Mouse (Mus musculus) left cerebral cortex, postnatal 25 days (tissue): ENCODE data around the gene Tmco4. TPM values are rescaled to one million over a fixed set of nuclear protein-coding genes. Genes with fewer than 3 reads are reported as not detected.

Source experiments
- DNase-seq, 2 experiments: peaks; one replicate each; pipeline ENCODE4 v3.0.0; 2022; ENCODE audit warnings: low spot score in 2 of 2, mixed read lengths in 1 of 2
- intact Hi-C: fragments of 180-260 bp; cut with DNase I; formaldehyde crosslinking; loops from one replicate; pipeline ENCODE4 v1.15.1; 2025
- total RNA-seq, 2 experiments: library from RNA; stranded (reverse); gene quantifications; 2 replicates each; pipeline ENCODE4 v1.2.3; 2021

The Tmco4 gene
- total RNA-seq, 2 experiments from 2014 or later: 2.2 to 3.7 TPM

DNA sequence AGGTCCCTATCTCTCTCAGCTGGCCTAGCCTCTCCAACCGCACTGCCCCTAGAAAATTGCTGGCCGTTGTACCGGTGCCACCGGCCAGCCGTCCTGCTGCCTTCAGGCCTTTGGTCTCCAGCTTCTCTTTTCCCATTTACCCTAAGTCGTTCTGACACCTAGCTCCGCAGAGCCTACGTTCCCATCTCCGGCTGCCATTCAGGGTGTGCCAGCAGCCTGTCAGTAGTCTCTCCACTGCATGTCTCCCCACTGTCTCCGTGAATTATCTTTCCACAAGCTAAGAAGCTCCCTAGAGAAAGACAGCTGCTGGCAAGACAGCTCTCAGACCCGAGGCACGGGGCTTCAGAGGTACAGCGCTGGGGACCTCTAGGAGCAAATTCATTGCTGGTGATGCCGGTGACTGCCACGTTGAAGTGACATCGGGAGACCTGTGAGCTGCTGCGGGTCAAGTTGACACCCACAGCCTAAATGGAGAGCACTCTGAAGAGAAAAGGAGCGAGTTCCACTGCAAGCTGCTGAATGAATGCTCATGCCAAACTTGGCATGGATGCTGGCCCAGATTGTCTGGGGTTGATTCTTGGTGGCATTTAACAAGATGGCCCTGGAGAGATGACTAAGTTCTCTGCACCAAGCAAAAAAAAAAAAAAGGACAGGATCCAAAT, 108.7 kb downstream of the Tmco4 start:
- peak in 1 of 2 experiments; percentile 68 for DNase-seq
- intact Hi-C loops: no loop called here

DNA sequence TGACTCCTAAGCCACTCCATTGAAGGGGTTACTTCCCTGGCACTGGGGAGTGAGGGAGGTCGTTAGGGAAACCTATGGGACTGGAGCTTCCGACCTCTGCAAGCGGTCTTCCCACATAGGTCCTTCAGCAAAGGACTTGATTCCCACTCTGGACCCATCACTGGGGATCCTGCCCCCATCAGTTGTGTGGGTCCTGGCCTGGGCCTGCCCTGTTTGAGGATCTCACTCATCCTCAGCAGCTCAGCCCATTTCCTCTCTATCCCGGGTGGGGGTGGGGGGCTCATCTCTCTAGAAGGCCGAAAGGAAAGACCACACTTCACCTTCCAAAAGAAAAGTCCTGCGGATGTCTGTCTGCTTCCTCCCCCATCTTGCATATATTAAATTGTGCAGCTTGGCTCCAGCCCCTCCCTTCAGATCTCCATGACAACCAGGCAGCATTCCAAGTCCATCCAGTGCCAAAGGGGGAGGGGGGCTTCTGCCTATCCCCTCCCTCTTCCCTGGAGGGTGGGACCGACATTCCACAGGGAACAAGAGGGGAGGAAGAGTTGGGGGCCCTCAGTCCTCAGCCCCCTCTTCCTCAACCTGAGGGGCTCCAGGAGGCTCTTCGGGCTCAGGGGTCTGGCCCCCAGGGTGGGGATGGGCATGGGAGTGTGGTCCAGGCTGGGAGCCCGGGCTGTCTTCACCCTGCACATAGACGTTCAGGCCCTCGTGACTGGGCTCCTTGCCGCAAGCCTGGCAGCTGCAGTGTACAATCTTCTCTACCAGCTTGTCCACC, 110.3 kb downstream of the Tmco4 start:
- intact Hi-C loops: no loop called here
- no peak for DNase-seq

DNA sequence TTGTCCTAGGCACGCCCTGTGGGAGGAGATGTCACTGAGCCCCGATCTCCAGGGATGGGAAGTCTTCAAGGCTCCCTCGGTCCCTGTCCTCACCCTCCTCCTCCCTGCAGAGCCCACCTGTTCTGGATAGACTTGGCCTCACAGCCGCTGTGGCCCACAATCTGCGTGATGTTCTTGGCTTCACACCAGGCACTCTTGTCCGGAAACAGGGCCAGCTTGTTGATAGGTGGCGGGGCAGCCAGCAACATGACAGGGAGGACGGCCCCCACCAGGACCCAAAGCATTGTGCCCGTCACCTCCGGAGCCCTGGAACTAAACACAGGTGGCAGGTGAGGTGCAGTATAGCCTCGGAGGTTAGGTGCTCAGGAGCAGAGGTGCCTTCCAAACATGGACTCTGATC, 112.6 kb downstream of the Tmco4 start:
- no peak for DNase-seq
- intact Hi-C loops: loop anchor here (5.0 kb wide), 1 partner anchor 247 kb away; no protein-coding TSS in a partner anchor

DNA sequence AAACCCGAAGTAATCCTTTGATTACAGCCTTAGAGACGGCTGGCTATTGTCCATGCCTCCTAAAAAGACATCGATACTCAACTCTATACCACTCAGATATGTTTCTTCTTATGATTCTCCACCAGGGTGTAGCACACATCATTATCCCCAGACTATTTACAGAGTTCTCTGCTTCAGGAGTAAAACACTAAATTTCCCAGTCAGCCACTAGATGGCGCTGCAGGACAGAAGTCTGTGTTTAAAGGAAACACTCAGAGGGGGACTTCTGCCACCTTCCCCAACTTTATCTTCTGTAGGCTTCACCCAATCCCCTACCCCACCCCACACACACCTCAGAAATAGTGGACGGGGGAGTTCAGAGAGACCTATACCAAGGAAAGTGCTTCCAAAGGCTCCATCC, 113.3 kb downstream of the Tmco4 start:
- intact Hi-C loops: loop anchor here (1.0 to 5.0 kb wide), 3 partner anchors 166 to 246 kb away; no protein-coding TSS in a partner anchor
- peak; percentile 85 to 91 for DNase-seq

DNA sequence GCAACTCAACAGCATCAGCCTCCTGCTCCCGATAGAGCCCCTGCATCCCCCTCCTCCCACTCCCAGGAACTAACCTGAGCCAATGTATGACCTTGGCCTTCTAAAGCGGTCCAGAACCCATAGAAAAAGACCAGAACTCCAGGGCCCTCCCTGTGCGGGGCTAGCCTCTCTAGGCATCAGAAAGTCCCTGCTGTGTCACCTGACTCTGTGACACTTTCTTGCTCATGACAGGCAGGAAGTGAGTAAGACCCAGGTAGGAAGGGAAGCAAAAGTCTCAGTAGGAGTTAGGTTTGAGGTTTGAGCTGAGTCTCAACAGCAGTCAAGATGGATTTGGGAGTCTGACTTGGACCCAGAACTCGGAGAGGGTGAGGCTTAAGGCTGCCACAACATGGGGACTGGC, 114.3 kb downstream of the Tmco4 start:
- intact Hi-C loops: loop anchor here (1.0 to 5.0 kb wide), 3 partner anchors 165 to 245 kb away; no protein-coding TSS in a partner anchor
- DNase-seq: no peak

DNA sequence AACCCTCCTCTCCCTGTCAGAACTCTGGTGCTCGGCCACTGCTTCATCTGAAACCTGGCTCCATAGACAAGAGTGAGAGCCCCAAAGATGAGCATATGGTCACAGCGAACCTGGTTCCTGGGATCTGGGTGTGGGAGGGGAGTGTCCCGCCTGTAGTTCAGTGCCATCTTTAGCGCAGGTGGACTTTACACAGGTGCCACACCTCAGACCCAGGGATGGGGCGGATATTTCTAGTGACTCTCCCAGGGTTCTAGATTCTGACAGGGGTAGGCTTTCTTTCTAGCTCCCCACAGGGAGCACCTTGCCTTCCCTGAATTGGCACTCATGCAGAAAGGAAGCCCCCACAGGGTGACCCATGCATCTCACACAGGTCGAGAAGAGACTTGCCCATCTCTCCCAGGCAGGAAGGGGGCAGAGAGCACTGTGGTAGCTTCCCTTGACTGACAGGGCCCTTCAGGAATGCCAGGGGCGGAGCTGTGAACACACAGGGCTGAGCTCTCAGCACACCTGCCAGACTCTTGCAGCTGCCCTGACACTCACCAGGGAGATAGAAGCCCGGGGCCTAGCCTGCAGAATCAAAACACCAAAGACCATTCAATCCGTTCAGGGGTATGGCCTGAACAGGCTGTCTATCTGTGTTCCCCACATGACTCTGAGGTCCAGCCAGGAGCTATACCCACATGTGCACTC, 116.4 kb downstream of the Tmco4 start:
- DNase-seq: no peak
- intact Hi-C loops: loop anchor here (5.0 kb wide), 1 partner anchor 243 kb away; no protein-coding TSS in a partner anchor

DNA sequence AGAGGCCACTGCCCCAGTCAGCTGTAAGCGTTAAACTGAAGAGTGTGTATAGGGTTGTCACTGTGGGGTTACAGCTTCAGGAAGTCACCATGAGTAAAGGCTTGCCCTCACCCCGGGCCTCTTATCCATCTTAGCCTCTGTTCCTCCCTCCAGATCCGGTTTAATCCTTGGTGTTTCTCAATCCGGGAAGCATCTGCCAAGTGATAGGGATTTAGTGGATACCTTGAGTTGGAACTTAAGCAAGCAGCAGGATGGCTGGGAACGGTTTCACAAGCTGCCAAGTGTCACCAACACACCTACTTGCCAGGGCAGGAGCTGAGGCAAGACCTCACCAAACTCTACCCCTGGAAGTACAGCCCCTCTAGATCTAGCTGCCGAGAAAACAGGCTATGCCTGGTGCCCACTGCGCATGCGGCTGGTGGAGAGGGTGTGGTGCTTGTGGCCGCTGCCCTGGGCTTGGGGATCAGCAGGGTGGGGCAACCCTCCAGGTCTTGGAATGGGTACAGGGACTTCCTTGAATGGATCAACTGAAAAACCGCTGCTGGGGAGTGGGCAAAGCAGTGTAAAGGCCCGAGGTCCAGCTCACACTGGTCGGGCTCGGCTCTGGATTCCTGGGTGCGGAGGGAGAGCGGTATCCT, 117.7 kb downstream of the Tmco4 start:
- DNase-seq: no peak
- intact Hi-C loops: loop anchor here (5.0 kb wide), 1 partner anchor 102 kb away; the partner anchor contains the start of gene Capzb

DNA sequence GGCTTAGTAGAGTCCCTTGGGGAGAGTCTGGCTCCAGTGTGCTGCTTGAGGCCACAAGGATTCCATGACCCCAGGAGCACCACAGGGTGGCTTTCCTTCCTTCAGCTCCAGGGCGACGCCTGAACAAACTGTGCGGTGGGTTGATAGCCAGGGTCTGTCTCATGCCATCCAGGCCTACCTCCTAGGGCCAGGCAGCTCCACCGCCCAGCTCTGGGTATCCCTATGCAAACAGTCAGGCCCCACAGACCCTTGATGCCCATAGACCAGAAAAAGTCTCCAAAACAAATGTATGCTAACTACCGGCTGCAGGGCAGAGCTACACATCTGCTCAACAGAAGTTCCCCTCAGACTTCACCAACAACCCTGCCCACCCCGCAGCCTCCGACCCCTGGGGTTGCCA, 118.4 kb downstream of the Tmco4 start:
- no peak for DNase-seq
- intact Hi-C loops: loop anchor here (5.0 kb wide), 1 partner anchor 101 kb away; the partner anchor contains the start of gene Capzb

DNA sequence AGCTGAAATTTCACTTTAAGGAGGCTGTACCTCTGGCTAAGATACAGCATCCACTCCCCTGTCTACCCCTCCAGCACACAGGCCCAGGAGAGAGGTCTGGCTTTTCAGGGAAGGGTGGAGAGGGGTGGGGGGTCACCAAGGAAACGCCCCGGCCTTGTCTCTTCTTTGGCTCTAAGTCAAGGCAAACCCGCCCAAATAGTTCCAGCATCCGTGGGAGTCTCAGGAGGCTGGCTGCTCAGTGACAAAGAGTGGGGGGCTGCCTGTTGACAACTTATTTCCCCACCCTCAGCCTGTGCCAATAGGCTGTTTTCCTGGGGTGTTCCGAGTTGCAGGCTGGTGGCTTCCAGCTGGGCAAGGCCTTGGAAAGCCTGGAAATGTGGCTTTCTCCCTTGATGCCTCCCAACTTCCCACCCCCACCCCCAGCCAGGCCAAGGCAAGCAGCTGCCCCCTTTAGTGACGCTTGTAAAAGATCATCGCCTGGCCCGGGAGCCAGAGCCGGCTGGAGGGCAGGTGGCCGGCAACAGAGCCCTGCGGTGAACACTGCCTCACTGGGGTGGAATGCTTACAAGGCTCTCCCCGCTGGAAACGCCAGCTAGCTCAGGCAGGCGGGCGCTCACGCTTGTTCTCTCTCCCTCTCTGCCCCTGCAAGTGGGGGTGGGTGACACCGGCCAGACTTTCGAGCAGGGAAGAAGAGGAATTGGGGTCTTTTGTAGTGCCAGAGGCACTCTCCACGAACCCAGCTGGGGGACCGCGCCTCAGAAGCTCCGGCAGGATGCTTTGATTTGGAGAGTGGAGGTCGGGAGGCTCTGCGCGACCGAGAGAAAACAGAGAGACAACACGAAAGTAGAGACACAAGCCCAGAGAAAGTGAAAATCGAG, 119.0 kb downstream of the Tmco4 start:
- intact Hi-C loops: loop anchor here (5.0 kb wide), 1 partner anchor 101 kb away; the partner anchor contains the start of gene Capzb
- DNase-seq: no peak

DNA sequence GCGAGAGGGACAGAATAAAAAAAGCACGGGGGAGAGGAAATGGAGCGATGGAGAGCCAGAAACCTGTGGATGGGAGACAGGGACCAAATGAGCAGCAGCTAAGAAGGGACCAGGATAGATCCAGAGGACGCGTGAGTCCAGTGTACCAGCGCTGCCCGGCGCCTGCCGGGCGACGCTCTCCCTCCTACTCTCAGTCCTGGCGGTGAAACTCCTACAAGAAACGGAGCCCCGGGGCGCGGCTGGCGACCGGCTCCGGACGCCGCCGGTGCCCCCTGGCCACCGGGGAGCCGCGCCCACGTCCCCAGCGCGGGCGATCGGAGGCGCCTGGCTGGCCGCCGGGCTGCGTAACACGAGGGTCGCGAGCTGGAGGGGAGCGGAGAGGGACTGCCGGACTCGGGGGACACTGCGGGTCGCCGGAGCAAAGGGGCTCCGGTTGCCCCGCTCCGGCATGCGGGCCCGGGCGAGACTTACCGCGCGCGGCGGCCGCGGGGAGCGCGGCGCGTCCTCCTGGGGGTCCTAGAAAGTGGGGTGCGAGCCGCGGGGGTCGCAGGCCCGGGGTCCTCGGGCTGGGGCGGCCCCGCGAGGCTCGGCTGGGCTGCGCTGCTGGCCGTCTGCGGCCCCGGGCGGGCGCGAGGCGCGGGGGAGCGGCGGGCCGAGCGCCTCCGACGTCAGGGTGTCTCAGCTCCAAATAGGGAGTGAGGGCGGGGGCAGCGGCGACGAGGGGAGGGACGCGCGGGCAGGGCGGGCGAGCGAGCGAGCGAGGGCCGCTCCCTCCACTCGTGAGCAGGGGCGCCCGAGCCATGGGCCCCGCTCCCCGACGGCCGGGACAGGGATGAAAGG, 119.9 kb downstream of the Tmco4 start, which contains the start of gene Nbl1:
TSS of gene Nbl1 (minus strand) at position 638 of the 840 bp plus-strand sequence.
- no peak for DNase-seq
- intact Hi-C loops: loop anchor here (5.0 kb wide), 1 partner anchor 100 kb away; the partner anchor contains the start of gene Capzb

DNA sequence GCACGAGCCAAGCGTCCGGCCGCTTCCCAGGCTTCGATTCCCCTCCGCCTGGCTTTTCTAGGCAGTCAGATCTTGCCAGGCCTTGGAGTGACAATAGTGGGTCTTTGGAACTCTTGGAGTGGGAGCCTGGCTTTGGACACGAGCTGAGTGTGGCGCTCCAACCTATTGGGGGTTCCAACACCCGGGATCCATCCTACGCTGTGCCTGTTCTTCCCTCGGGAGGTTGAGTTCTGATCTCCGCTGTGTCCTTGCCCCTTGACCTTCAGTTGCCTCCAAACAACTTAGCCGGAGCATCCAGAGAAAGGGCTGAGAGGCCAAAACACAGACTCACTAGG, 120.5 kb downstream of the Tmco4 start:
- intact Hi-C loops: loop anchor here (5.0 kb wide), 1 partner anchor 99 kb away; the partner anchor contains the start of gene Capzb

DNA sequence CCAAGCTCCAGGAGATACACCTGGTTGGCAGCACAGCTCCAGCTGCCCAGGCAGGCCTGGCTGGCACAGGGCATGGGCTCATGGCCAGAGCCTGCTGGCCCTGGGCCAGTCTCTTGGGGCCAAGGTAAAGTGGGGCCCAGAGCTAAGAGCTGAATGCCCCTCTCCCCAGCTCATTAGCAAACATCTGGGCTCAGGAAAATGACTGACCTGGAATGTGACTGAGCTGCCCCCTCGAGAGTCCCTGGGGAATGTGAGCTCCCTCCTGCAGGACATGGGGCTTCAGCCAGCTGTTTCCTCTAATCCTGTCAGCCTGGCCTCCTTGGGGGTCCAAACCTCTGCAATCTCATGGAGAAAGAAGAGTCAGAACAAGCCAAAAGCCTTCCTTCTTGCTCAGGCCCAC, 122.7 kb downstream of the Tmco4 start:
- no peak for DNase-seq
- intact Hi-C loops: no loop called here

More for the DNA sequence above, 120.5 kb downstream of the Tmco4 start:
- no peak for DNase-seq

DNA sequence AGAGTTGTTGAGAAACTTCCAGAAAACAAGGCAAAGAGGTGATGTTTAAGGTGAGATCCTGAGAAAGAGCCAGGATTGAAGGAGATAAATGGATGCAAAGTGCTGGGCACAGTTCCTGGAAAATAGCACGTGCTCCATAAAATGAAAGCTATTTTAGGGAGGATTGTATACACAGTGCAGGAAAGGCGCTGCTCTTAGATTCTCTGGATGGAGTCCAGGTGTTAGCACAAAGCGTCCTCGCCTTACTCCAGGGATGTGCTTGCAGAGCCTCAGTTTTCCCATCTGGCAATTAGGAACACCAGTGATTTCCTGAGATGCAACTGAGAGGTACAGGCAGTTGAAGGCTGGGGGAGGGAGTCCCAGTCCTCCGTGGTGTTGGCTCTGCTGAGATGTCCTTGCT, 123.5 kb downstream of the Tmco4 start:
- peak in 1 of 2 experiments; percentile 28 for DNase-seq
- intact Hi-C loops: no loop called here

DNA sequence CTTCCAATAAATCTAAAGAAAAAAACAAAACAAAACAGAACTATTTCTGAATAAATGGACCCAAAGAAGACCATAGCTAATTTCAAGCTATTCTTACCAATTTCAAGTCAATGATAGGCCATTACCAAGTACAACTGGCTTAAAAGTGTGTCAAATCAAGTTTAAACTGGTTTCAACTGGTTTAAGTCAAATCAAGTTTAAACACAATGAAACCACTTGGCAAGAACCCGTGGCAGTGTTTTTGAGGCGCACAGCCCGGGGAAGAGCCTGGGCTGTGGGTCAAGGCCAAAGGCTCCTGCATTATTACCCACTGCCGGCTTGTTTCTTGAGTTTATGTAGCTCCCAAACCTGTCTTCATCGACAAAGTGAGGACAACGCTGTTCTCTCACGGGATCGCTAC, 127.6 kb downstream of the Tmco4 start:
- intact Hi-C loops: no loop called here
- no peak for DNase-seq

DNA sequence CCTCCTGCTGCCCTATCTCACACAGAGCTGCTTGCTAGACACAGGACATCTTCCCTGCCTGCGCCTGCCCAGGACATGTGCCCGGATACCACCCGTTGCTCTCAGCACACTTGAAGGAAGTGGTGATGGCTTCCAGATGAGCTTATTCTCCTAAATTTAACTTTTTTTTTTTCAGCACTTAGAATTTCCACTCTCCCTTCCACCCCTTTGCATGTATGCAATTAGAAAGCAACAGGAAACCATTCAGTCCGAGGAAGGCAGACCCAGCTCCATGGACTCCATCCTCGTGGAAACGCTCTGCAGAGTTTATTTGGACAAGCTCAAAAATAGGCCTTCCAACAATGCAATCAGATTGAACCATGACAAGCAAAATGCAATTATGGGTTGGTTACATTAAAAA, 128.9 kb downstream of the Tmco4 start:
- no peak for DNase-seq
- intact Hi-C loops: no loop called here

DNA sequence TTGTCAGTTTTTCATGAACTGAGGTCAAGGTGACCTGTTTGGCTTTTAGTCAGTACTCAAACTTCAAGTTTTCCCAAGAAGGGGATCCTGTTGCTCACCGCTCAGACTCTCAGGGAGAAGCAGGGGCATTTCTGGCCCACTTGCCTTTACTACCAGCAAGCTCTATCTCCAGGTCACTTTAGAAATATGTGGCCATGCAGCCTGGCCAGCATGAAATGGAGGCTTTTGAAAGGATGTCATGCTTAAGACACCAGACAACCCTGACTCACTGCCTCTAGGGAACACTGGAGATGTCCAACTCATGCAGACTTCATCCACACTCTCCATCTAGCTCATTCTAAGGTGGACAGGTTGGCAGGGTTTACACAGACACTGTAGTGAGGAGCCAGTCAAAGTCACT, 132.8 kb downstream of the Tmco4 start:
- intact Hi-C loops: no loop called here
- no peak for DNase-seq
